In the genomic region with DNA sequence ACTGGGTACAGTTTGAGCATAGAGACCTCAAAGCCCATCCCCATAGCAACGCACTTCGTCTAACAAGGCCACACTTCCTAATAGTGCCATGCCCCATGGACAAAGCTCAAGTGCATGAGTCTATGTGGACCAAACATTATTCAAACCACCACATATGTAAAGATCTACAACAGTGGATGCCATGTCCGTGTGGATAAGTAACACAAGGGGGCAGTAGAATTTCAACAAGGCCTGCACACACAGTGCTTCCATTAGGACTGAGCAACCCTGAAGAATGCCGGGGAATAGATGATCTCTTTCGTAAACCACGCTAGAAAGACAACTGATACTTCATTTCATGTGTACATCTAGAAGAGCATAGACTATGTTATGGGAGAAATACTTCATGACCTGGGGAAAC, we compare ENCODE assay signal across 16 mouse cellular contexts. TPM values are rescaled to one million over a fixed set of nuclear protein-coding genes. Genes with fewer than 3 reads are reported as not detected.
DNase-seq lines count a peak whose midpoint lies in the region; ATAC-seq and TF ChIP-seq lines count a peak whose summit lies in the region.
"Had no signal": no experiment of that assay in that cellular context is flagged by ENCODE, and none has a peak within 500 bp of the region (broad histone marks: within the 10 kb centered on the region; RNA-seq: fewer than 3 reads in every experiment).

No protein-coding gene starts in this region.

- no peaks in the 10 kb centered on the region for H3K4me1 ChIP-seq in liver, embryonic 14.5 days (replicated peaks; ENCODE audit: control insufficient read depth in 2 of 2, insufficient read depth in 2 of 2, low read length in 1 of 2)
- H3K4me1 ChIP-seq: hindbrain, embryonic 15.5 days had no signal

- H3K9me3 ChIP-seq in liver, embryonic 14.5 days (ENCODE audit: control insufficient read depth, low read length): no peaks in the 10 kb centered on the region
- H3K9me3 ChIP-seq: hindbrain, embryonic 15.5 days had no signal

- DNase-seq in gastrocnemius, adult 2 months: no peak
- DNase-seq in gastrocnemius, postnatal 36 days: no peak
- no peak for DNase-seq in liver, embryonic 14.5 days (ENCODE audit: low read depth in 3 of 3, low spot score in 3 of 3)
- no peak for DNase-seq in liver
- DNase-seq in ES-CJ7 (ENCODE audit: low read depth, low spot score): peak; percentile 58
- DNase-seq in embryo, embryonic 11 days: peak; percentile 28
- DNase-seq in adrenal gland, postnatal 14 days: no peak
- no peak for DNase-seq in ovary, adult 18-20 months (ENCODE audit: low spot score)
- DNase-seq: adrenal gland, postnatal 10 days; cerebellum, postnatal 25 days; kidney, postnatal 14 days; lung, adult 2 months; thymus, adult 2 months had no signal

- no peak for ATAC-seq in liver, embryonic 14.5 days (ENCODE audit: insufficient read depth)
- ATAC-seq: CD4-positive, CD25-positive, alpha-beta regulatory T cell, adult 4 months had no signal

- H3K4me3 ChIP-seq in gastrocnemius, adult 2 months: no peak overlapping the region
- no peak overlapping the region for H3K4me3 ChIP-seq in liver, embryonic 14.5 days (ENCODE audit: insufficient read depth in 1 of 2, low read depth in 2 of 2, low read length in 2 of 2)
- H3K4me3 ChIP-seq: hindbrain, embryonic 15.5 days had no signal

- H3K27me3 ChIP-seq in liver, embryonic 14.5 days (ENCODE audit: control insufficient read depth, insufficient read depth, low read length): no peaks in the 10 kb centered on the region
- H3K27me3 ChIP-seq: hindbrain, embryonic 15.5 days had no signal

- H3K4me2 ChIP-seq in liver, embryonic 14.5 days (ENCODE audit: low read depth): no peak overlapping the region
- H3K4me2 ChIP-seq: hindbrain, embryonic 15.5 days had no signal

- H3K27ac ChIP-seq in gastrocnemius, adult 2 months: no peak overlapping the region
- no peak overlapping the region for H3K27ac ChIP-seq in liver, embryonic 14.5 days
- H3K27ac ChIP-seq: hindbrain, embryonic 15.5 days had no signal

- intact Hi-C loops in gastrocnemius, adult 2 months (cut with DNase I): loop anchor here (1.0 kb wide), 1 partner anchor 89 kb away; no protein-coding TSS in a partner anchor
- intact Hi-C loops in gastrocnemius, postnatal 36 days (cut with DNase I): no loop called here

- 66% methylated on average over 6 of the region's 6 CpGs for WGBS in liver, embryonic 14.5 days (ENCODE audit: insufficient replicate concordance)

- no peak overlapping the region for H3K9ac ChIP-seq in liver, embryonic 14.5 days (replicated peaks)
- H3K9ac ChIP-seq: hindbrain, embryonic 15.5 days had no signal

- H3K36me3 ChIP-seq in liver, embryonic 14.5 days (replicated peaks; ENCODE audit: control insufficient read depth, insufficient read depth, low read depth): no peaks in the 10 kb centered on the region
- H3K36me3 ChIP-seq: hindbrain, embryonic 15.5 days had no signal

- peak; percentile 63 for TF ChIP-seq CTCF in gastrocnemius, adult 2 months (IDR thresholded peaks at IDR 0.05)
- peak; percentile 19; the same call in 1 of the 2 replicates for TF ChIP-seq CTCF in liver, embryonic 14.5 days (IDR thresholded peaks at IDR 0.05; ENCODE audit: low read depth)

- no peak for TF ChIP-seq EP300 in liver, embryonic 14.5 days (IDR thresholded peaks at IDR 0.05; ENCODE audit: low read depth)

RNA-seq across cellular contexts. Expression of a gene that starts 21.0 kb away (rescaled TPM):
- total RNA-seq in gastrocnemius, adult 2 months (2021): under 1 TPM in 1 of 2 experiments, not detected in 1; 0.05 TPM
- not detected for total RNA-seq in gastrocnemius, postnatal 36 days (2021)
- polyA plus RNA-seq in liver, embryonic 14.5 days (2012; rRNA removed): 0.02 and 0.04 TPM in 2 replicates
- not detected in 2 replicates for polyA plus RNA-seq in liver, embryonic 14.5 days (2014; fragmentation: Nextera tagmentation; extraction: Ambion mirVana)
- total RNA-seq in adrenal gland, postnatal 14 days (2021): 0.48 and 1.2 TPM in 2 replicates
- total RNA-seq: megakaryocyte-erythroid progenitor cell, adult 5-6 weeks had no signal

Comparison
In these comparisons a context has a peak if more than half of its experiments do, and no peak if none do; other contexts are left out.
1. DNase-seq: peak in ES-CJ7 (single experiment) and embryo, embryonic 11 days (single experiment); none in gastrocnemius, adult 2 months (single experiment), gastrocnemius, postnatal 36 days (0 of 2), liver, embryonic 14.5 days (0 of 3), liver (single experiment), adrenal gland, postnatal 14 days (single experiment) and ovary, adult 18-20 months (single experiment).